Mouse (Mus musculus) hindbrain, embryonic 14.5 days (tissue): ENCODE measurements around the gene Fbxl13. TPM values are rescaled to one million over a fixed set of nuclear protein-coding genes. Genes with fewer than 3 reads are reported as not detected.

Experiments
- ATAC-seq: fragments of 200-750 bp; cut with Nextera tagmentation; 2 replicates; pipeline ENCODE4 v1.8.0; 2017; ENCODE audit warnings: moderate number of reproducible peaks, mild to moderate bottlenecking, moderate TSS enrichment, moderate library complexity; ENCODE audit not compliant: low FRiP score
- DNase-seq: peaks from one replicate; pipeline ENCODE4 v3.0.0-alpha.2; 2015; ENCODE audit warnings: low spot score
- H3K27ac ChIP-seq: fragments of 300-500 bp; sonication (generic); 2 replicates; pipeline ENCODE4 v1.5.1; 2014; ENCODE audit warnings: mild to moderate bottlenecking, moderate library complexity
- H3K27me3 ChIP-seq: fragments of 300-500 bp; sonication (generic); 2 replicates; pipeline ENCODE4 v1.6.1; 2014; ENCODE audit warnings: mild to moderate bottlenecking, low read length, mixed read lengths; ENCODE audit not compliant: control insufficient read depth, insufficient read depth
- H3K36me3 ChIP-seq: fragments of 300-500 bp; sonication (generic); replicated peaks from 2 replicates; pipeline ENCODE4 v1.6.1; 2014; ENCODE audit not compliant: control insufficient read depth, insufficient read depth
- H3K4me1 ChIP-seq: fragments of 300-500 bp; sonication (generic); replicated peaks from 2 replicates; pipeline ENCODE4 v1.6.1; 2014; ENCODE audit warnings: antibody characterized with exemption, low read length, mixed read lengths; ENCODE audit not compliant: control insufficient read depth, insufficient read depth
- H3K4me2 ChIP-seq: fragments of 300-500 bp; sonication (generic); replicated peaks from 2 replicates; pipeline ENCODE4 v1.6.1; 2014; ENCODE audit warnings: mild to moderate bottlenecking, moderate library complexity
- H3K4me3 ChIP-seq: fragments of 300-500 bp; sonication (generic); replicated peaks from 2 replicates; pipeline ENCODE4 v1.5.1; 2014; ENCODE audit warnings: mild to moderate bottlenecking, low read length
- H3K9ac ChIP-seq: fragments of 300-500 bp; sonication (generic); 2 replicates; pipeline ENCODE4 v1.6.1; 2014
- H3K9me3 ChIP-seq: fragments of 300-500 bp; sonication (generic); 2 replicates; pipeline ENCODE4 v1.6.1; 2016; ENCODE audit warnings: low read length; ENCODE audit not compliant: control insufficient read depth
- WGBS: fragments of 180-500 bp; shearing (Covaris S2); extraction: QIAGEN DNeasy Blood & Tissue Kit; methylation state at CpG from one replicate; pipeline ENCODE4 v1.1.7; 2014; 5-methylcytosine and 5-hydroxymethylcytosine counted together
- polyA plus RNA-seq: library from polyadenylated mRNA; unstranded; fragments of >200 nt; fragmentation: Nextera tagmentation; extraction: Ambion mirVana; gene quantifications from 2 replicates; pipeline ENCODE4 v1.2.1, GENCODE M21; 2014

The Fbxl13 gene
- polyA plus RNA-seq, 1 experiment from 2014 or later = 0.20 TPM

- DNase-seq = no peak
- no peak for ATAC-seq
Observed at GRCm38 (mm10) chr5:21567784-21568183, 77.7 kb downstream of the Fbxl13 start.

GRCm38 (mm10) chr5:21565392-21566065 lies 79.9 kb downstream of the Fbxl13 start:
- Histone ChIP-seq H3K27ac (no peak overlapping the region), H3K27me3 (no peaks in the 10 kb centered on the region), H3K4me3 (no peak overlapping the region), H3K9ac (no peak overlapping the region), H3K36me3 (no peaks in the 10 kb centered on the region), H3K4me2 (no peak overlapping the region), H3K9me3 (no peaks in the 10 kb centered on the region), H3K4me1 (no peaks in the 10 kb centered on the region)
- DNase-seq (no peak), ATAC-seq (no peak)
- 90% methylated on average over 9 of the region's 9 CpGs for WGBS

More at GRCm38 (mm10) chr5:21567784-21568183, 77.7 kb downstream of the Fbxl13 start:
- H3K27me3 ChIP-seq = no peaks in the 10 kb centered on the region
- H3K4me1 ChIP-seq = no peaks in the 10 kb centered on the region
- H3K4me3 ChIP-seq = no peak overlapping the region
- no peak overlapping the region for H3K4me2 ChIP-seq
- no peaks in the 10 kb centered on the region for H3K9me3 ChIP-seq
- no peak overlapping the region for H3K9ac ChIP-seq
- no peaks in the 10 kb centered on the region for H3K36me3 ChIP-seq
- 93% methylated on average over 1 of the region's 1 CpGs for WGBS
- no peak overlapping the region for H3K27ac ChIP-seq

- Histone ChIP-seq H3K9ac (no peak overlapping the region), H3K4me2 (no peak overlapping the region), H3K27ac (no peak overlapping the region), H3K4me3 (no peak overlapping the region), H3K9me3 (no peaks in the 10 kb centered on the region), H3K36me3 (no peaks in the 10 kb centered on the region), H3K27me3 (no peaks in the 10 kb centered on the region), H3K4me1 (no peaks in the 10 kb centered on the region)
- no peak for ATAC-seq
- WGBS = 89% methylated on average over 2 of the region's 2 CpGs
- no peak for DNase-seq
Observed at GRCm38 (mm10) chr5:21563936-21564335, 81.5 kb downstream of the Fbxl13 start.

- H3K27me3 ChIP-seq = no peaks in the 10 kb centered on the region
- no peak overlapping the region for H3K4me3 ChIP-seq
- no peak overlapping the region for H3K9ac ChIP-seq
- no peaks in the 10 kb centered on the region for H3K4me1 ChIP-seq
- no peaks in the 10 kb centered on the region for H3K36me3 ChIP-seq
- WGBS = 77% methylated on average over 3 of the region's 3 CpGs
- no peak overlapping the region for H3K27ac ChIP-seq
- no peaks in the 10 kb centered on the region for H3K9me3 ChIP-seq
- no peak for DNase-seq
- no peak for ATAC-seq
- no peak overlapping the region for H3K4me2 ChIP-seq
Observed at GRCm38 (mm10) chr5:21556502-21556901, 88.9 kb downstream of the Fbxl13 start.

- H3K27me3 ChIP-seq = no peaks in the 10 kb centered on the region
- ATAC-seq = no peak
- no peaks in the 10 kb centered on the region for H3K36me3 ChIP-seq
- WGBS = 81% methylated on average over 1 of the region's 1 CpGs
- H3K4me2 ChIP-seq = no peak overlapping the region
- no peak overlapping the region for H3K27ac ChIP-seq
- no peaks in the 10 kb centered on the region for H3K9me3 ChIP-seq
- no peak overlapping the region for H3K4me3 ChIP-seq
- no peak overlapping the region for H3K9ac ChIP-seq
- no peak for DNase-seq
- H3K4me1 ChIP-seq = no peaks in the 10 kb centered on the region
Observed at GRCm38 (mm10) chr5:21554732-21555131, 90.7 kb downstream of the Fbxl13 start.

- DNase-seq = no peak
- ATAC-seq = no peak
- 88% methylated on average over 4 of the region's 4 CpGs for WGBS
Observed at GRCm38 (mm10) chr5:21553685-21554084, 91.7 kb downstream of the Fbxl13 start.

GRCm38 (mm10) chr5:21547005-21547404 lies 98.4 kb downstream of the Fbxl13 start:
- DNase-seq (no peak), ATAC-seq (no peak)
- Histone ChIP-seq H3K4me2 (no peak overlapping the region), H3K27me3 (no peaks in the 10 kb centered on the region), H3K27ac (no peak overlapping the region), H3K9ac (no peak overlapping the region), H3K9me3 (no peaks in the 10 kb centered on the region), H3K4me3 (no peak overlapping the region), H3K36me3 (no peaks in the 10 kb centered on the region), H3K4me1 (no peaks in the 10 kb centered on the region)
- WGBS = 88% methylated on average over 8 of the region's 8 CpGs

More at GRCm38 (mm10) chr5:21553685-21554084, 91.7 kb downstream of the Fbxl13 start:
- no peak overlapping the region for H3K27ac ChIP-seq
- no peaks in the 10 kb centered on the region for H3K36me3 ChIP-seq
- no peak overlapping the region for H3K9ac ChIP-seq
- H3K9me3 ChIP-seq = no peaks in the 10 kb centered on the region
- no peaks in the 10 kb centered on the region for H3K4me1 ChIP-seq
- no peak overlapping the region for H3K4me2 ChIP-seq
- H3K27me3 ChIP-seq = no peaks in the 10 kb centered on the region
- H3K4me3 ChIP-seq = no peak overlapping the region

- H3K27ac ChIP-seq = no peak overlapping the region
- no peak overlapping the region for H3K4me3 ChIP-seq
- H3K4me1 ChIP-seq = no peaks in the 10 kb centered on the region
- no peak for DNase-seq
- H3K9ac ChIP-seq = no peak overlapping the region
- no peak overlapping the region for H3K4me2 ChIP-seq
- 80% methylated on average over 4 of the region's 4 CpGs for WGBS
- no peaks in the 10 kb centered on the region for H3K9me3 ChIP-seq
- ATAC-seq = no peak
- no peaks in the 10 kb centered on the region for H3K27me3 ChIP-seq
- H3K36me3 ChIP-seq = no peaks in the 10 kb centered on the region
Observed at GRCm38 (mm10) chr5:21545786-21546185, 99.6 kb downstream of the Fbxl13 start.

- Histone ChIP-seq H3K36me3 (no peaks in the 10 kb centered on the region), H3K4me3 (no peak overlapping the region), H3K4me1 (no peaks in the 10 kb centered on the region), H3K4me2 (no peak overlapping the region), H3K9me3 (no peaks in the 10 kb centered on the region), H3K9ac (no peak overlapping the region), H3K27me3 (no peaks in the 10 kb centered on the region), H3K27ac (no peak overlapping the region)
- DNase-seq = no peak
- no peak for ATAC-seq
Observed at GRCm38 (mm10) chr5:21545227-21545626, 100.2 kb downstream of the Fbxl13 start.

GRCm38 (mm10) chr5:21544821-21545220 lies 100.6 kb downstream of the Fbxl13 start:
- no peaks in the 10 kb centered on the region for H3K9me3 ChIP-seq
- no peaks in the 10 kb centered on the region for H3K36me3 ChIP-seq
- ATAC-seq = no peak
- no peaks in the 10 kb centered on the region for H3K4me1 ChIP-seq
- no peak for DNase-seq
- H3K4me3 ChIP-seq = no peak overlapping the region
- H3K4me2 ChIP-seq = no peak overlapping the region
- no peak overlapping the region for H3K9ac ChIP-seq
- WGBS = 71% methylated on average over 3 of the region's 3 CpGs
- no peak overlapping the region for H3K27ac ChIP-seq
- H3K27me3 ChIP-seq = no peaks in the 10 kb centered on the region
